In genomic region chr14:61686101-61686691, GRCm38 (mm10) we compare ENCODE assay signal across 8 mouse cellular contexts.
A peak's percentile ranks its signal among the peaks of the same experiment; 100 is the strongest.
DNase-seq lines count a peak whose midpoint lies in the region; ATAC-seq and TF ChIP-seq lines count a peak whose summit lies in the region.

No protein-coding gene starts in this region.

- H3K4me2 ChIP-seq in heart, embryonic 11.5 days = peak overlapping the region; percentile 92
- peak overlapping the region; percentile 21; the same call in 1 of the 2 replicates for H3K4me2 ChIP-seq in midbrain, embryonic 16.5 days (ENCODE audit: low read length)

- peak overlapping the region; percentile 9 to 72; a peak in 1 of 4 replicates for H3K4me3 ChIP-seq in MEL (ENCODE audit: control insufficient read depth in 1 of 2, insufficient read depth in 1 of 2, low read depth in 2 of 2, low read length in 2 of 2)
- peak overlapping the region; percentile 47 for H3K4me3 ChIP-seq in heart, embryonic 11.5 days (ENCODE audit: low read depth, low read length)
- H3K4me3 ChIP-seq in midbrain, embryonic 16.5 days (ENCODE audit: low read depth, low read length) = no peak overlapping the region
- H3K4me3 ChIP-seq in layer of hippocampus, adult 2 months = no peak overlapping the region

- no peak overlapping the region for H3K27ac ChIP-seq in MEL (ENCODE audit: control insufficient read depth, low read depth, low read length)
- no peak overlapping the region for H3K27ac ChIP-seq in heart, embryonic 11.5 days (ENCODE audit: low read depth, low read length)
- no peak overlapping the region for H3K27ac ChIP-seq in midbrain, embryonic 16.5 days (ENCODE audit: low read length)
- no peak overlapping the region for H3K27ac ChIP-seq in layer of hippocampus, adult 2 months

- peaks cover 0 to 10% of the 10 kb centered on the region in 2 experiments; a peak in 2 of 4 replicates for H3K4me1 ChIP-seq in MEL (ENCODE audit: control insufficient read depth in 1 of 2, insufficient read depth in 2 of 2, low read length in 2 of 2)
- peaks cover 25% of the 10 kb centered on the region for H3K4me1 ChIP-seq in heart, embryonic 11.5 days (ENCODE audit: control insufficient read depth, insufficient read depth, low read length)
- peaks cover 11% of the 10 kb centered on the region for H3K4me1 ChIP-seq in midbrain, embryonic 16.5 days (ENCODE audit: control insufficient read depth, insufficient read depth, low read length)

- no peak for TF ChIP-seq EP300 in MEL (IDR thresholded peaks at IDR 0.05; ENCODE audit: low read depth in 1 of 2, low read length in 2 of 2)

- H3K79me2 ChIP-seq in MEL (ENCODE audit: control insufficient read depth, insufficient read depth, low read length, poor library complexity) = peaks cover 16% of the 10 kb centered on the region

- no peaks in the 10 kb centered on the region for H3K9me3 ChIP-seq in MEL (replicated peaks; ENCODE audit: insufficient read depth, low read length)
- H3K9me3 ChIP-seq in heart, embryonic 11.5 days (replicated peaks; ENCODE audit: control insufficient read depth, low read length) = no peaks in the 10 kb centered on the region
- no peaks in the 10 kb centered on the region for H3K9me3 ChIP-seq in midbrain, embryonic 16.5 days (replicated peaks; ENCODE audit: control insufficient read depth, low read length, poor library complexity, severe bottlenecking)

- DNase-seq in CD4-positive, CD25-positive, alpha-beta regulatory T cell, adult 2 months (ENCODE audit: low read depth, low spot score) = peak; percentile 39
- no peak for DNase-seq in MEL (ENCODE audit: low read depth, low spot score)
- DNase-seq in kidney, postnatal 14 days = peak; percentile 16
- DNase-seq in thymus, postnatal 36 days = peak; percentile 37 to 48
- no peak for DNase-seq in layer of hippocampus, adult 2 months (ENCODE audit: low spot score in 2 of 2)

- no peak for TF ChIP-seq POLR2A in MEL (IDR thresholded peaks at IDR 0.05; ENCODE audit: control insufficient read depth in 1 of 2, insufficient read depth in 1 of 2, low read depth in 1 of 2, low read length in 2 of 2, poor library complexity in 1 of 2)

- no peak for ATAC-seq in CD4-positive, CD25-positive, alpha-beta regulatory T cell, adult 4 months
- no peak for ATAC-seq in heart, embryonic 11.5 days (replicated peaks; ENCODE audit: insufficient number of reproducible peaks, low FRiP score, low TSS enrichment)
- no peak for ATAC-seq in midbrain, embryonic 16.5 days

- TF ChIP-seq CTCF in MEL (IDR thresholded peaks at IDR 0.05 in 2 of 3, conservative IDR thresholded peaks at IDR 0.05 in 1 of 3; ENCODE audit: control insufficient read depth in 1 of 3, insufficient read depth in 1 of 3, low read depth in 2 of 3, low read length in 3 of 3, poor library complexity in 1 of 3, severe bottlenecking in 1 of 3) = no peak
- no peak for TF ChIP-seq CTCF in layer of hippocampus, adult 2 months (conservative IDR thresholded peaks at IDR 0.05)

- H3K36me3 ChIP-seq in MEL (ENCODE audit: control insufficient read depth in 1 of 2, insufficient read depth in 2 of 2, low read length in 2 of 2) = peaks cover 0 to 2% of the 10 kb centered on the region in 2 experiments; a peak in 2 of 4 replicates
- no peaks in the 10 kb centered on the region for H3K36me3 ChIP-seq in heart, embryonic 11.5 days (ENCODE audit: control insufficient read depth, insufficient read depth, low read length)
- H3K36me3 ChIP-seq in midbrain, embryonic 16.5 days (ENCODE audit: control insufficient read depth, insufficient read depth, low read length) = no peaks in the 10 kb centered on the region

- no peaks in the 10 kb centered on the region for H3K27me3 ChIP-seq in MEL (ENCODE audit: control insufficient read depth in 1 of 2, insufficient read depth in 2 of 2, low read length in 2 of 2)
- H3K27me3 ChIP-seq in heart, embryonic 11.5 days (ENCODE audit: control insufficient read depth, insufficient read depth, low read length) = peaks cover 44% of the 10 kb centered on the region
- peaks cover 33% of the 10 kb centered on the region for H3K27me3 ChIP-seq in midbrain, embryonic 16.5 days (ENCODE audit: control insufficient read depth, insufficient read depth, low read depth, low read length)

- WGBS in heart, embryonic 11.5 days (ENCODE audit: insufficient replicate concordance) = 2% methylated on average over 35 of the region's 35 CpGs
- WGBS in midbrain, embryonic 16.5 days = 1% methylated on average over 32 of the region's 35 CpGs

- peak overlapping the region; percentile 22; the same call in 1 of the 2 replicates for H3K9ac ChIP-seq in MEL (ENCODE audit: control insufficient read depth, low read depth, low read length, poor library complexity, severe bottlenecking)
- H3K9ac ChIP-seq in heart, embryonic 11.5 days (ENCODE audit: low read depth, low read length) = no peak overlapping the region
- H3K9ac ChIP-seq in midbrain, embryonic 16.5 days (ENCODE audit: low read depth, low read length) = no peak overlapping the region

- no peak for TF ChIP-seq RAD21 in MEL (IDR thresholded peaks at IDR 0.05; ENCODE audit: low read depth, low read length)

TF ChIP-seq in MEL, 35 proteins besides CTCF, POLR2A, EP300 and RAD21:
- no peak for TF ChIP-seq MEF2A (IDR thresholded peaks at IDR 0.05; ENCODE audit: extremely low read depth, insufficient replicate concordance, low read depth, low read length, poor library complexity, severe bottlenecking)
- TF ChIP-seq ZNF384 (IDR thresholded peaks at IDR 0.05; ENCODE audit: low read depth, low read length) = peak; percentile 50; the same call in 1 of the 2 replicates
- TF ChIP-seq TAL1 (IDR thresholded peaks at IDR 0.05; ENCODE audit: low read length) = no peak
- TF ChIP-seq NRF1 (IDR thresholded peaks at IDR 0.05; ENCODE audit: insufficient read depth, low read depth, low read length, poor library complexity, severe bottlenecking) = no peak

Comparison
In these comparisons a context has a peak if more than half of its experiments do, and no peak if none do; other contexts are left out.
1. DNase-seq: peak in CD4-positive, CD25-positive, alpha-beta regulatory T cell, adult 2 months (single experiment), kidney, postnatal 14 days (single experiment) and thymus, postnatal 36 days (2 of 2); none in MEL (single experiment) and layer of hippocampus, adult 2 months (0 of 2).
2. H3K4me3 ChIP-seq: peak in MEL (2 of 2) and heart, embryonic 11.5 days (single experiment); none in midbrain, embryonic 16.5 days (single experiment) and layer of hippocampus, adult 2 months (single experiment).